Mouse (Mus musculus) kidney, adult 2 months (tissue): ENCODE data around the gene Rsad2.

Source experiments
- CTCF ChIP-seq: fragments of 200-500 bp; conservative IDR thresholded peaks from 2 replicates; pipeline ENCODE4 v1.5.1; 2011; ENCODE audit warnings: low read depth, mild to moderate bottlenecking, control low read depth, low read length, moderate library complexity, mixed read lengths; ENCODE audit not compliant: insufficient read depth, insufficient read length
- POLR2A ChIP-seq: fragments of 200-500 bp; IDR thresholded peaks from one replicate; pipeline ENCODE4 v1.6.1; 2011; ENCODE audit warnings: low read depth, low read length, control low read depth

- TF ChIP-seq CTCF (no peak), POLR2A (no peak)
Observed at GRCm38 (mm10) chr12:26393291-26393690, 63.0 kb downstream of the Rsad2 start.
